Mouse (Mus musculus) CH12.LX (cell line): Measurements from ENCODE around the gene Trim33.

Experiments
- CTCF ChIP-seq, 2 experiments: IDR thresholded peaks in 1 of 2; conservative IDR thresholded peaks in 1 of 2; 2 replicates each; pipeline ENCODE4 v1.5.1; 2011 to 2012; ENCODE audit warnings: low read depth in 2 of 2, low read length in 2 of 2, improper control_type of control experiment in 1 of 2, inconsistent platforms in 1 of 2, mild to moderate bottlenecking in 1 of 2, moderate library complexity in 1 of 2
- HCFC1 ChIP-seq: IDR thresholded peaks from 2 replicates; pipeline ENCODE4 v1.6.1; 2012; ENCODE audit warnings: low read depth, mild to moderate bottlenecking, inconsistent platforms, low read length, improper control_type of control experiment
- JUN ChIP-seq: IDR thresholded peaks from 2 replicates; pipeline ENCODE4 v1.6.1; 2011; ENCODE audit warnings: low read depth, mild to moderate bottlenecking, low read length, improper control_type of control experiment, moderate library complexity; ENCODE audit not compliant: insufficient read depth
- KAT2A ChIP-seq: IDR thresholded peaks from 2 replicates; pipeline ENCODE4 v1.6.1; 2012; ENCODE audit warnings: low read length, improper control_type of control experiment, inconsistent platforms; ENCODE audit not compliant: insufficient replicate concordance
- POLR2A ChIP-seq: IDR thresholded peaks from 2 replicates; pipeline ENCODE4 v1.6.1; 2011; ENCODE audit warnings: low read depth, mild to moderate bottlenecking, improper control_type of control experiment, low read length
- RAD21 ChIP-seq: IDR thresholded peaks from 2 replicates; pipeline ENCODE4 v1.6.1; 2011; ENCODE audit warnings: low read depth, mild to moderate bottlenecking, low read length, improper control_type of control experiment, moderate library complexity
- UBTF ChIP-seq: IDR thresholded peaks from 2 replicates; pipeline ENCODE4 v1.6.1; 2012; ENCODE audit warnings: low read depth, mild to moderate bottlenecking, inconsistent platforms, low read length, improper control_type of control experiment, moderate library complexity
- USF1 ChIP-seq: IDR thresholded peaks from 2 replicates; pipeline ENCODE4 v1.6.1; 2014; ENCODE audit warnings: low read depth, mild to moderate bottlenecking, inconsistent platforms, low read length, improper control_type of control experiment
- ZC3H11A ChIP-seq: IDR thresholded peaks from 2 replicates; pipeline ENCODE4 v1.6.1; 2012; ENCODE audit warnings: low read depth, mild to moderate bottlenecking, inconsistent platforms, low read length, improper control_type of control experiment
- ZKSCAN1 ChIP-seq: IDR thresholded peaks from 2 replicates; pipeline ENCODE4 v1.6.1; 2012; ENCODE audit warnings: low read depth, inconsistent platforms, low read length, improper control_type of control experiment, borderline replicate concordance
- ZNF384 ChIP-seq: IDR thresholded peaks from 2 replicates; pipeline ENCODE4 v1.6.1; 2012; ENCODE audit warnings: low read depth, low read length, improper control_type of control experiment, inconsistent platforms

DNA sequence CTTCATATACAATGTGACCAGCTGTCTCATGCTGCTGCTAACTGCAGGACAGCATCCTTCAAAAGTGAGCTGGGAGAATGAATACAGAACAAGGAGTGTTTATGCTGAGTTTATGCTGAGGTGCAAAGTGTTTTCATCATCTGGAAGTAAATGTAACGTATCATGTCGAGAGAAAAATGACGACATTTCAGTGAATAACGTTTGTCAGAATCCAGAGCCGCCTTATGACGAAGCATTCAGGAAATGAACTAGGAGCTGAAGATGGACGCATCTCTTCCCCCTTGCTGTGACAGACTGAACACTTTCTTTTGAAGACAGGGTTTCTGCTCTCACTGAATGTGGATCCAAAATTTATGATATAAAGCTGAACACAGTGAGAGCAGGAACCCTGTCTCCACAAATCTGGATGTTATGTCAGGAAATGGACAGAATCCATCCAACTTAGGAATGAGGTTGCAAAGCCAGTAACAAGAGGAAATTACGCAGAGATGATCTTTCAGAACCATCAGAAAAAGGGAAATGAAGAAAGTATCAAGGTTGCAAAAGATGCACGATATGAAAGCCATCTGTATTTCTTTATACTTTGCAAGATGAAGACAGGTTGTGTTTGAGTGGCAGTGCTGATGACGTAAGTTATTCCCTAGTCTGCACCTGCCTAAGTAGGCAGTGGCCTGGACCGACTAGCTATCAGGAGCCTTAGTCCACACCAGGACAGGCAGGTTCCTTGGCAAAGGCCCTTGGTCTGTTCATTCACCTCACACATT lies 85.3 kb downstream of the Trim33 start:
- TF ChIP-seq KAT2A (no peak), CTCF (conservative IDR thresholded peaks at IDR 0.05 in 1 of 2, IDR thresholded peaks at IDR 0.05 in 1 of 2; ENCODE audit: low read depth in 2 of 2, low read length in 2 of 2) (no peak), POLR2A (no peak), UBTF (no peak), HCFC1 (no peak), JUN (no peak), ZC3H11A (no peak), USF1 (no peak), RAD21 (no peak), ZKSCAN1 (no peak), ZNF384 (no peak)
